Mouse (Mus musculus) liver, embryonic 14.5 days (tissue): ENCODE measurements around the gene Chd6. TPM values are rescaled to one million over a fixed set of nuclear protein-coding genes. Genes with fewer than 3 reads are reported as not detected.

ENCODE experiments used
- ATAC-seq: fragments of 200-750 bp; cut with Nextera tagmentation; 2 replicates; pipeline ENCODE4 v1.8.0; 2017; ENCODE audit warnings: moderate number of reproducible peaks, mild to moderate bottlenecking, moderate library complexity; ENCODE audit not compliant: insufficient read depth
- DNase-seq, 3 experiments: peaks; one replicate each; pipeline ENCODE4 v3.0.0-alpha.2; 2012 to 2013; ENCODE audit warnings: low read depth in 3 of 3, low spot score in 3 of 3
- H3K27ac ChIP-seq: fragments of 300-500 bp; sonication (generic); 2 replicates; pipeline ENCODE4 v1.5.1; 2014; ENCODE audit warnings: moderate library complexity, mild to moderate bottlenecking, control low read depth, inconsistent platforms
- H3K27me3 ChIP-seq: fragments of 300-500 bp; sonication (generic); 2 replicates; pipeline ENCODE4 v1.6.1; 2014; ENCODE audit warnings: mild to moderate bottlenecking, low read length, moderate library complexity; ENCODE audit not compliant: control insufficient read depth, insufficient read depth
- H3K36me3 ChIP-seq: fragments of 300-500 bp; sonication (generic); replicated peaks from 2 replicates; pipeline ENCODE4 v1.6.1; 2014; ENCODE audit warnings: low read depth; ENCODE audit not compliant: control insufficient read depth, insufficient read depth
- H3K4me1 ChIP-seq, 2 experiments: fragments of 200-500 bp in 1 of 2; fragments of 300-500 bp in 1 of 2; sonication (generic) in 1 of 2; replicated peaks; 2 replicates each; pipeline ENCODE4 v1.6.1; 2012 to 2014; ENCODE audit warnings: antibody characterized with exemption in 1 of 2, inconsistent platforms in 1 of 2, low read length in 1 of 2; ENCODE audit not compliant: control insufficient read depth in 2 of 2, insufficient read depth in 2 of 2
- H3K4me2 ChIP-seq: fragments of 300-500 bp; sonication (generic); 2 replicates; pipeline ENCODE4 v1.6.1; 2014; ENCODE audit warnings: low read depth, mild to moderate bottlenecking, control low read depth, moderate library complexity
- H3K4me3 ChIP-seq, 2 experiments: fragments of 200-500 bp in 1 of 2; fragments of 300-500 bp in 1 of 2; sonication (generic) in 1 of 2; 2 replicates each; pipeline ENCODE4 v1.5.1; 2012 to 2014; ENCODE audit warnings: low read depth in 2 of 2, low read length in 2 of 2, mild to moderate bottlenecking in 2 of 2, control low read depth in 1 of 2, inconsistent platforms in 1 of 2, moderate library complexity in 1 of 2; ENCODE audit not compliant: insufficient read depth in 1 of 2
- H3K9ac ChIP-seq: fragments of 300-500 bp; sonication (generic); replicated peaks from 2 replicates; pipeline ENCODE4 v1.6.1; 2014; ENCODE audit warnings: mild to moderate bottlenecking, control low read depth, moderate library complexity
- H3K9me3 ChIP-seq: fragments of 300-500 bp; sonication (generic); 2 replicates; pipeline ENCODE4 v1.6.1; 2016; ENCODE audit warnings: low read length, mixed read lengths; ENCODE audit not compliant: control insufficient read depth
- CTCF ChIP-seq: IDR thresholded peaks from 2 replicates; pipeline ENCODE4 v1.5.1; 2016; ENCODE audit warnings: antibody characterized with exemption, low read depth, control low read depth
- EP300 ChIP-seq: IDR thresholded peaks from 2 replicates; pipeline ENCODE4 v1.6.1; 2016; ENCODE audit warnings: antibody characterized with exemption, low read depth
- WGBS: fragments of 180-500 bp; shearing (Covaris S2); extraction: QIAGEN DNeasy Blood & Tissue Kit; methylation state at CpG from one replicate; pipeline ENCODE4 v1.1.7; 2014; ENCODE audit not compliant: insufficient replicate concordance; 5-methylcytosine and 5-hydroxymethylcytosine counted together
- polyA plus RNA-seq, 2 experiments: library from polyadenylated mRNA; depleted of rRNA in 1 of 2; stranded (reverse) in 1 of 2; unstranded in 1 of 2; fragments of >200 nt; fragmentation: Nextera tagmentation in 1 of 2; extraction: Ambion mirVana in 1 of 2; gene quantifications; 2 replicates each; pipeline versions ENCODE4 v1.2.1 to v1.2.3; 2012 to 2014

The Chd6 gene
- polyA plus RNA-seq, 2 experiments = 3.1 to 3.6 TPM

- no peak for TF ChIP-seq CTCF
- H3K27me3 ChIP-seq = no peaks in the 10 kb centered on the region
- peaks cover 2% of the 10 kb centered on the region for H3K36me3 ChIP-seq
- no peak overlapping the region for H3K4me2 ChIP-seq
- 71% methylated on average over 1 of the region's 1 CpGs for WGBS
- H3K4me3 ChIP-seq = no peak overlapping the region
- DNase-seq (no peak), ATAC-seq (no peak)
- H3K4me1 ChIP-seq = no peaks in the 10 kb centered on the region
- H3K27ac ChIP-seq = no peak overlapping the region
- no peaks in the 10 kb centered on the region for H3K9me3 ChIP-seq
- H3K9ac ChIP-seq = no peak overlapping the region
These were observed 131.6 kb downstream of the Chd6 start for GRCm38 (mm10) chr2:160977248-160977647.

- H3K27ac ChIP-seq = no peak overlapping the region
- no peak overlapping the region for H3K4me2 ChIP-seq
- H3K4me3 ChIP-seq = no peak overlapping the region
- H3K4me1 ChIP-seq = no peaks in the 10 kb centered on the region
- H3K9ac ChIP-seq = no peak overlapping the region
- 67% methylated on average over 5 of the region's 5 CpGs for WGBS
- H3K36me3 ChIP-seq = no peaks in the 10 kb centered on the region
- DNase-seq (no peak), ATAC-seq (no peak)
- H3K9me3 ChIP-seq = no peaks in the 10 kb centered on the region
- H3K27me3 ChIP-seq = no peaks in the 10 kb centered on the region
- TF ChIP-seq EP300 (no peak), CTCF (no peak)
These were observed 135.1 kb downstream of the Chd6 start for GRCm38 (mm10) chr2:160973648-160974215.

- H3K4me1 ChIP-seq = no peaks in the 10 kb centered on the region
- no peaks in the 10 kb centered on the region for H3K9me3 ChIP-seq
- no peak for ATAC-seq
- TF ChIP-seq CTCF (no peak), EP300 (no peak)
- H3K4me2 ChIP-seq = no peak overlapping the region
- no peaks in the 10 kb centered on the region; the same call in 1 of the 2 replicates for H3K36me3 ChIP-seq
- no peak overlapping the region for H3K9ac ChIP-seq
- WGBS = 85% methylated on average over 7 of the region's 7 CpGs
- H3K4me3 ChIP-seq = no peak overlapping the region
- no peak overlapping the region for H3K27ac ChIP-seq
- no peak for DNase-seq
- H3K27me3 ChIP-seq = no peaks in the 10 kb centered on the region
These were observed 136.6 kb downstream of the Chd6 start for GRCm38 (mm10) chr2:160972103-160972792.

GRCm38 (mm10) chr2:160962149-160962548 is 146.7 kb downstream of the Chd6 start:
- TF ChIP-seq EP300 = no peak
- no peak for TF ChIP-seq CTCF
- no peak overlapping the region for H3K4me2 ChIP-seq
- H3K9me3 ChIP-seq = no peaks in the 10 kb centered on the region
- no peak for DNase-seq
- no peaks in the 10 kb centered on the region for H3K4me1 ChIP-seq
- H3K27me3 ChIP-seq = no peaks in the 10 kb centered on the region
- 52% methylated on average over 1 of the region's 1 CpGs for WGBS
- no peak overlapping the region for H3K27ac ChIP-seq
- no peaks in the 10 kb centered on the region; the same call in 1 of the 2 replicates for H3K36me3 ChIP-seq
- no peak overlapping the region for H3K9ac ChIP-seq
- no peak for ATAC-seq
- H3K4me3 ChIP-seq = no peak overlapping the region

DNA sequence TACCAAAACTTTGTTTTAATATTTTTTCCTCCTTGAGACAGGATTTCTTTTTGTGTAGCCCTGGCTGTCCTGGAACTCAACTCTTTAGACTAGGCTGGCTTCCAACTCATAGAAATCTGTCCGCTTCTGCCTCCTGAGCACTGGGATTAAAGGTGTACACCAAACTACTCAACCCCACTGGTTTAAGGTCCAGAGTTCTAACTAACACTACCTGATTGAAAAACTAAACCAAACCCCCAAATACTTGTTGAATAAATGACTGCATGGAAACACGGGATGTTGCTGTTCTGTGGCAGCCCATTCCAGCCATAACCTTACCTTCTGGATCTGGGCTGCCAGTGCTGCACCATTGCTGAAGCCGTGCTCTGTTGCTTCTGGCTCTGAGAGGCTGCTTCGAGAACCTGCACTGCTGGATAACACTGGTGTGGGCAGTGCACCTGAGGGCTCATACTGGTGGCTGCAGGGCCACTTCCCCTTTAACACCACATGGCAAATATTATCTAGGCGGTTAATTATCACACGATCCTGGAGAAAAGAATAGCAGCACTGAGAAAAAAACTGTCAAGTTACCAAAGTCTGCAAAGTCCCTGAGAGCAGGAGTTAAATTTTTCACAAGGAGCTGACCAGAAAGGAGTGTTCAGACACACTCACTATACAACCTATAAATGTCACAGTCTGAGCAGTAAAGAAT is 147.8 kb downstream of the Chd6 start:
- no peaks in the 10 kb centered on the region; the same call in 1 of the 2 replicates for H3K36me3 ChIP-seq
- no peaks in the 10 kb centered on the region for H3K4me1 ChIP-seq
- no peak overlapping the region for H3K4me3 ChIP-seq
- no peak overlapping the region for H3K4me2 ChIP-seq
- H3K27ac ChIP-seq = no peak overlapping the region
- 50% methylated on average over 6 of the region's 6 CpGs for WGBS
- H3K9ac ChIP-seq = no peak overlapping the region
- ATAC-seq (no peak), DNase-seq (no peak)
- no peaks in the 10 kb centered on the region for H3K9me3 ChIP-seq
- TF ChIP-seq CTCF = no peak
- TF ChIP-seq EP300 = no peak
- H3K27me3 ChIP-seq = no peaks in the 10 kb centered on the region
